Mouse (Mus musculus): ENCODE results near the gene Olfr813. TPM values are rescaled to one million over a fixed set of nuclear protein-coding genes. Genes with fewer than 3 reads are reported as not detected.
"Not testable (repeated sequence)": the region's sequence is repeated elsewhere in the genome, so short reads cannot be mapped to it uniquely, and the experiment has no call there.

The Olfr813 gene
- not detected for total RNA-seq (2021)
- not detected in 2 replicates for polyA plus RNA-seq (2012; rRNA removed)
- long read RNA-seq, result 0 reads

DNA sequence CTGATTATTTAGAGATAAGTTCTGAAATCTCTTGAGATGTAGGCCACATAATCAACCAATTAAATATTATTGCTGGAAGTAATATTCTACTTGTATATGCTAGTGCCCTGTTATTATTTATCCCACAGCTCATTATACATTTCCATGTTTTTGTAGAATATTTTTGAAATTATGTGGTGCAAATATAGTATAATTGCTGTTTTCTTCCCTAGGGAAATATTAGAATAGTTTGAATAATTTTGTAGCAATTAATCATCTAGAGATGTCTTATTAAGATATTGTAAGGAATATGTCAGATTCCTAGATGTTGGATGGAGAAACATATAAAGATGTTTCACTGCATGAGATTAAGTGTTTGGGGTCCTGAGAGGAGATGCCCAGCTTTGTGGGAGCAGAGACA lies at the start of gene Olfr813:
Gene Olfr813 (plus strand): TSS at position 301 of the 400 bp plus-strand sequence.
- Histone ChIP-seq H3K27me3 (ENCODE audit: control insufficient read depth, insufficient read depth, low read length) (no peaks in the 10 kb centered on the region), H3K27ac (no peak within 1 kb of the TSS), H3K9ac (ENCODE audit: low read depth, low read length) (no peak within 1 kb of the TSS), H3K4me1 (ENCODE audit: control insufficient read depth, insufficient read depth, low read length) (no peaks in the 10 kb centered on the region), H3K4me3 (no peak within 1 kb of the TSS), H3K36me3 (ENCODE audit: control insufficient read depth, insufficient read depth, low read length) (no peaks in the 10 kb centered on the region), H3K79me2 (replicated peaks; ENCODE audit: control insufficient read depth, insufficient read depth, low read length) (no peaks in the 10 kb centered on the region)
- no peak for TF ChIP-seq POLR2A (IDR thresholded peaks at IDR 0.05; ENCODE audit: insufficient read depth, low read depth, low read length)
- no peak for TF ChIP-seq EP300 (IDR thresholded peaks at IDR 0.05; ENCODE audit: insufficient read depth, low read depth, low read length)
- no peak for TF ChIP-seq CTCF (IDR thresholded peaks at IDR 0.05)
- intact Hi-C loops (cut with DNase I), result no loop called here
- DNase-seq, result no peak

DNA sequence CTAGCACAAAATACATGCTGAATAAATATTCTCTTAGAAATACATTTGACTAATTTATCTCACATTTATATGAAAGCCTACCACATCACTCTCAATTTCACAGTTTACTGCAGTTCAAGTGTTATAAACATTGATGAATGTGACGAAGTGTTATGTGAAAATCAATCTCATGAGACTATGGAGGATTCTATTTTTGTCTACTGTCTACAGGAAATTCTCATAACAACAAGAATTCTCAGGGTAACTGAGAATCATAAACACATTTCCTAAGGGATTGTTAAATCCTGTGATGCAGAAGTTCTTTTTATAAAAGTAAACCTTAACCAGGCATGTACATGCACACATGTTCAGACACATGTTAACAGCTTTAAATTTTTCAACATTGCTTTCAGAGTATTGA lies 9.2 kb upstream of the Olfr813 start, which contains the start of gene Olfr812:
Gene Olfr812 (minus strand): TSS at position 101 of the 400 bp plus-strand sequence.
- intact Hi-C loops (cut with DNase I), result no loop called here
- no peak within 1 kb of the TSS for H3K27ac ChIP-seq
- 32% methylated on average over 1 of the region's 1 CpGs for WGBS

DNA sequence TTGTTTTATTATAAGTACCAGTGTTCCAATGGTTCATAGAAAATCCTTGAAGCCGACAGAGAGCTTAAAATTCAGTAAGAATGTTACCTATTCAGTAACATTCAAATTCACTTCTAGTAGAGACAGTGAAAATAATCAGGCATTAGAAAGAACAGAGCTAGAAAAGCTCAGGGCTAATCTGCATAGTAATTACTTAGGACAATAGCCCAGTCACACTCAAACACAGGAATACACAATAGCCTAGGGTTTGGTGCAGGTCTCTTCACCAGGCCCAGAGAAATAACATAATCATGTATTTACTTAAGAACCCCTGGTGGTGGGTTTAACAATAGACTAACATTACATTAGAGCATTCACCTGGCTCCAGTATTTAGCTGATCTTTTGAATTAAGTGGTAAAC lies 7.8 kb upstream of the Olfr813 start:
- 78% methylated on average over 1 of the region's 1 CpGs for WGBS
- no peak for TF ChIP-seq EP300 (IDR thresholded peaks at IDR 0.05; ENCODE audit: insufficient read depth, low read depth, low read length)
- no peak for TF ChIP-seq CTCF (IDR thresholded peaks at IDR 0.05)
- TF ChIP-seq POLR2A (IDR thresholded peaks at IDR 0.05; ENCODE audit: insufficient read depth, low read depth, low read length), result no peak
- no peaks in the 10 kb centered on the region for H3K36me3 ChIP-seq (ENCODE audit: control insufficient read depth, insufficient read depth, low read length)

More for the DNA sequence above, 9.2 kb upstream of the Olfr813 start, which contains the start of gene Olfr812:
- H3K4me1 ChIP-seq (ENCODE audit: control insufficient read depth, insufficient read depth, low read length), result no peaks in the 10 kb centered on the region
- no peak within 1 kb of the TSS for H3K9ac ChIP-seq (ENCODE audit: low read depth, low read length)
- no peaks in the 10 kb centered on the region for H3K36me3 ChIP-seq (ENCODE audit: control insufficient read depth, insufficient read depth, low read length)
- DNase-seq, result no peak
- H3K27me3 ChIP-seq (ENCODE audit: control insufficient read depth, insufficient read depth, low read length), result no peaks in the 10 kb centered on the region
- H3K4me3 ChIP-seq, result no peak within 1 kb of the TSS
- TF ChIP-seq EP300 (IDR thresholded peaks at IDR 0.05; ENCODE audit: insufficient read depth, low read depth, low read length), result no peak
- H3K79me2 ChIP-seq (replicated peaks; ENCODE audit: control insufficient read depth, insufficient read depth, low read length), result no peaks in the 10 kb centered on the region

DNA sequence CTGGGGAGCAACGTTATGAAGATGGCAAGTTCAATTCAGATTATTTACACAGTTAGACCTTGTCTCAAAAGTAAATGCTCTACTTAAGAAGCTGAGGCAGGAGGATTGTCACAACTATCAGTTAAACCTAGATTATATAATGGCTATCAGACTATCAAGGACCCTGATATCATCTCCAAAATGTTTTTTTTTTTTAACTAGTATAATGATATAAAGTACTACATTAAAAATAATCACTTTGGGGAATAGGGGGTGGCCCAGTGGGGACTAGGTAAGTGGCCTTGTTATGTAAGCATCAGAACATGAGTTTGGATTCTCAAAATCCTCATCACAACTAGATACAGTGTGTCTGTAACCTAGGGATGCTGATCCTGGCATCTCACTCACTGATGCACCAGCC lies 24.6 kb downstream of the Olfr813 start, which contains the start of gene Olfr814:
Gene Olfr814 (minus strand): TSS at position 101 of the 400 bp plus-strand sequence.
- DNase-seq; intact Hi-C loops (cut with DNase I); H3K27ac ChIP-seq; H3K4me1 ChIP-seq (ENCODE audit: control insufficient read depth, insufficient read depth, low read length); H3K9ac ChIP-seq (ENCODE audit: low read depth, low read length); H3K79me2 ChIP-seq (replicated peaks; ENCODE audit: control insufficient read depth, insufficient read depth, low read length); H3K36me3 ChIP-seq (ENCODE audit: control insufficient read depth, insufficient read depth, low read length); H3K27me3 ChIP-seq (ENCODE audit: control insufficient read depth, insufficient read depth, low read length); H3K4me3 ChIP-seq: not testable (repeated sequence)
- 50% methylated on average over 1 of the region's 1 CpGs for WGBS

More for the DNA sequence above, 7.8 kb upstream of the Olfr813 start:
- intact Hi-C loops (cut with DNase I), result no loop called here
- no peak for DNase-seq
- Histone ChIP-seq H3K27ac (no peak overlapping the region), H3K27me3 (ENCODE audit: control insufficient read depth, insufficient read depth, low read length) (no peaks in the 10 kb centered on the region), H3K4me1 (ENCODE audit: control insufficient read depth, insufficient read depth, low read length) (no peaks in the 10 kb centered on the region), H3K79me2 (replicated peaks; ENCODE audit: control insufficient read depth, insufficient read depth, low read length) (no peaks in the 10 kb centered on the region), H3K9ac (ENCODE audit: low read depth, low read length) (no peak overlapping the region), H3K4me3 (no peak overlapping the region)

DNA sequence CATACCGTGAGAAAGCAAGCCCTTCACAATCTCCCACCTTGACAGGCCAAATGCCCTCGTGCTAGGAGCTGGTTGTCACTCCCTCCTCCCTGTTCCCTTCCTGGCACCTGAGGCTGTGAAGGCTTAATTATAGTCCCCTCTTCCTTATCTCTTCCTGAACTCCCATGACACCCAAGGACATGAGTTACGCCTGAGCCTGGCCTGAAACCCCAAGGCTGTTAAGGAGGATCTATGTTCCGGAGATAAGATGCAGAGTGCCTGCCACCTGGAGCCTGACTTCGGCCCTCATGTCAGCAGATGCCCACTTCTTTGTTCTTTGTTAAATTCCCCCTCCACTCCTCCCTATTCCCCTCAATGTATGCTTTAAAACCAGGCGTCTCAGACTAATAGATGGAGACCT lies 30.3 kb downstream of the Olfr813 start:
- intact Hi-C loops (cut with DNase I); H3K27ac ChIP-seq; H3K4me1 ChIP-seq (ENCODE audit: control insufficient read depth, insufficient read depth, low read length); H3K9ac ChIP-seq (ENCODE audit: low read depth, low read length); H3K36me3 ChIP-seq (ENCODE audit: control insufficient read depth, insufficient read depth, low read length); H3K27me3 ChIP-seq (ENCODE audit: control insufficient read depth, insufficient read depth, low read length); H3K79me2 ChIP-seq (replicated peaks; ENCODE audit: control insufficient read depth, insufficient read depth, low read length); H3K4me3 ChIP-seq; DNase-seq: not testable (repeated sequence)
- 47% methylated on average over 6 of the region's 6 CpGs for WGBS

DNA sequence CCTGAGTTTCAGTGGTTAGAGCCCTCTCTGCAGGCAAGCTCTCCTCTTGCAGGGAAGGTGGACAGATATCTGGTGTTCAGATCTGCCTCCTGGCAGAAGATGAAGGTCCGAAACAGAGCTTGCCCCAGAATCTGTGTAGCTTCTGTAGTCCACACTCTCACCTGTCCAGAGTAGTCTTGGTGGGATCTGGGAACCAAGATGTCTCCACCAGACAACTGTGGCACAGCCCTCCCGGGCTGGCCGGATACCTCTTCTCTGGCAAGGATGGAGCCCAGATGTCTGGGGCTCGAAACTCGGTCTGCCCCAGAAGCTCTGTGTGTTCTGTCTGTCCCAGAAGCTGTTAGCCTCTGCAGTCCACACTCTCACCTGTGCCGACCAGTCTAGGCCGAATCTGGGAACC lies 30.8 kb downstream of the Olfr813 start:
- TF ChIP-seq CTCF (IDR thresholded peaks at IDR 0.05), result no peak
- no peak for TF ChIP-seq EP300 (IDR thresholded peaks at IDR 0.05; ENCODE audit: insufficient read depth, low read depth, low read length)
- TF ChIP-seq POLR2A (IDR thresholded peaks at IDR 0.05; ENCODE audit: insufficient read depth, low read depth, low read length), result no peak
- no peak for DNase-seq
- Histone ChIP-seq H3K4me3 (no peak overlapping the region), H3K4me1 (ENCODE audit: control insufficient read depth, insufficient read depth, low read length) (no peaks in the 10 kb centered on the region), H3K27me3 (ENCODE audit: control insufficient read depth, insufficient read depth, low read length) (no peaks in the 10 kb centered on the region), H3K79me2 (replicated peaks; ENCODE audit: control insufficient read depth, insufficient read depth, low read length) (no peaks in the 10 kb centered on the region), H3K36me3 (ENCODE audit: control insufficient read depth, insufficient read depth, low read length) (no peaks in the 10 kb centered on the region), H3K9ac (ENCODE audit: low read depth, low read length) (no peak overlapping the region), H3K27ac (no peak overlapping the region)
- WGBS, result 82% methylated on average over 7 of the region's 7 CpGs
- intact Hi-C loops (cut with DNase I), result no loop called here

DNA sequence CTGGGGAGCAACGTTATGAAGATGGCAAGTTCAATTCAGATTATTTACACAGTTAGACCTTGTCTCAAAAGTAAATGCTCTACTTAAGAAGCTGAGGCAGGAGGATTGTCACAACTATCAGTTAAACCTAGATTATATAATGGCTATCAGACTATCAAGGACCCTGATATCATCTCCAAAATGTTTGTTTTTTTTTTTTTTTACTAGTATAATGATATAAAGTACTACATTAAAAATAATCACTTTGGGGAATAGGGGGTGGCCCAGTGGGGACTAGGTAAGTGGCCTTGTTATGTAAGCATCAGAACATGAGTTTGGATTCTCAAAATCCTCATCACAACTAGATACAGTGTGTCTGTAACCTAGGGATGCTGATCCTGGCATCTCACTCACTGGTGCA lies 50.6 kb downstream of the Olfr813 start, which contains the start of gene Olfr815:
Gene Olfr815 (minus strand): TSS at position 101 of the 400 bp plus-strand sequence.
- DNase-seq, result not testable (repeated sequence)

More for the DNA sequence above, 50.6 kb downstream of the Olfr813 start, which contains the start of gene Olfr815:
- H3K27me3 ChIP-seq (ENCODE audit: control insufficient read depth, insufficient read depth, low read length); H3K27ac ChIP-seq; H3K4me3 ChIP-seq; H3K9ac ChIP-seq (ENCODE audit: low read depth, low read length); intact Hi-C loops (cut with DNase I); H3K36me3 ChIP-seq (ENCODE audit: control insufficient read depth, insufficient read depth, low read length); H3K79me2 ChIP-seq (replicated peaks; ENCODE audit: control insufficient read depth, insufficient read depth, low read length); H3K4me1 ChIP-seq (ENCODE audit: control insufficient read depth, insufficient read depth, low read length): not testable (repeated sequence)
- WGBS, result 47% methylated on average over 1 of the region's 1 CpGs

Other genes starting within 250 kb of the Olfr813 start
- gene Olfr796, start 242.8 kb upstream of the Olfr813 start, total RNA-seq (2021), result not detected
- not detected in 2 replicates for gene Olfr796, start 242.8 kb upstream of the Olfr813 start, polyA plus RNA-seq (2012; rRNA removed)
- not detected for gene Olfr798, start 227.4 kb upstream of the Olfr813 start, total RNA-seq (2021)
- not detected in 2 replicates for gene Olfr798, start 227.4 kb upstream of the Olfr813 start, polyA plus RNA-seq (2012; rRNA removed)
- not detected for gene Olfr799, start 217.9 kb upstream of the Olfr813 start, total RNA-seq (2021)
- not detected in 2 replicates for gene Olfr799, start 217.9 kb upstream of the Olfr813 start, polyA plus RNA-seq (2012; rRNA removed)
- gene Olfr800, start 197.7 kb upstream of the Olfr813 start, total RNA-seq (2021), result not detected
- not detected in 2 replicates for gene Olfr800, start 197.7 kb upstream of the Olfr813 start, polyA plus RNA-seq (2012; rRNA removed)
- gene Olfr801, start 181.5 kb upstream of the Olfr813 start, total RNA-seq (2021), result not detected
- not detected in 2 replicates for gene Olfr801, start 181.5 kb upstream of the Olfr813 start, polyA plus RNA-seq (2012; rRNA removed)
- gene Olfr802, start 167.2 kb upstream of the Olfr813 start, total RNA-seq (2021), result not detected
- not detected in 2 replicates for gene Olfr802, start 167.2 kb upstream of the Olfr813 start, polyA plus RNA-seq (2012; rRNA removed)
- gene Olfr803, start 161.1 kb upstream of the Olfr813 start, total RNA-seq (2021), result not detected
- gene Olfr803, start 161.1 kb upstream of the Olfr813 start, polyA plus RNA-seq (2012; rRNA removed), result not detected in 2 replicates
- not detected for gene Olfr804, start 152.2 kb upstream of the Olfr813 start, total RNA-seq (2021)
- not detected in 2 replicates for gene Olfr804, start 152.2 kb upstream of the Olfr813 start, polyA plus RNA-seq (2012; rRNA removed)
- not detected for gene Olfr805, start 126.0 kb upstream of the Olfr813 start, total RNA-seq (2021)
- not detected in 2 replicates for gene Olfr805, start 126.0 kb upstream of the Olfr813 start, polyA plus RNA-seq (2012; rRNA removed)
- not detected for gene Olfr806, start 113.4 kb upstream of the Olfr813 start, total RNA-seq (2021)
- gene Olfr806, start 113.4 kb upstream of the Olfr813 start, polyA plus RNA-seq (2012; rRNA removed), result not detected in 2 replicates
- not detected for gene Olfr807, start 97.6 kb upstream of the Olfr813 start, total RNA-seq (2021)
- not detected in 2 replicates for gene Olfr807, start 97.6 kb upstream of the Olfr813 start, polyA plus RNA-seq (2012; rRNA removed)
- gene Olfr808, start 89.9 kb upstream of the Olfr813 start, total RNA-seq (2021), result not detected
- gene Olfr808, start 89.9 kb upstream of the Olfr813 start, polyA plus RNA-seq (2012; rRNA removed), result not detected in 2 replicates
- gene Olfr809, start 80.7 kb upstream of the Olfr813 start, total RNA-seq (2021), result not detected
- not detected in 2 replicates for gene Olfr809, start 80.7 kb upstream of the Olfr813 start, polyA plus RNA-seq (2012; rRNA removed)
- not detected for gene Olfr810, start 60.5 kb upstream of the Olfr813 start, total RNA-seq (2021)
- gene Olfr810, start 60.5 kb upstream of the Olfr813 start, polyA plus RNA-seq (2012; rRNA removed), result not detected in 2 replicates
- not detected for gene Olfr811, start 51.0 kb upstream of the Olfr813 start, total RNA-seq (2021)
- gene Olfr811, start 51.0 kb upstream of the Olfr813 start, polyA plus RNA-seq (2012; rRNA removed), result not detected in 2 replicates
- not detected for gene Olfr812, start 9.3 kb upstream of the Olfr813 start, total RNA-seq (2021)
- gene Olfr812, start 9.3 kb upstream of the Olfr813 start, polyA plus RNA-seq (2012; rRNA removed), result not detected in 2 replicates
- gene Olfr814, start 24.5 kb downstream of the Olfr813 start, total RNA-seq (2021), result not detected
- not detected in 2 replicates for gene Olfr814, start 24.5 kb downstream of the Olfr813 start, polyA plus RNA-seq (2012; rRNA removed)
- not detected for gene Olfr815, start 50.5 kb downstream of the Olfr813 start, total RNA-seq (2021)
- not detected in 2 replicates for gene Olfr815, start 50.5 kb downstream of the Olfr813 start, polyA plus RNA-seq (2012; rRNA removed)
- not detected for gene Olfr816, start 60.2 kb downstream of the Olfr813 start, total RNA-seq (2021)
- not detected in 2 replicates for gene Olfr816, start 60.2 kb downstream of the Olfr813 start, polyA plus RNA-seq (2012; rRNA removed)
- gene Olfr818, start 93.7 kb downstream of the Olfr813 start, total RNA-seq (2021), result not detected
- gene Olfr818, start 93.7 kb downstream of the Olfr813 start, polyA plus RNA-seq (2012; rRNA removed), result not detected in 2 replicates
- not detected for gene Olfr819, start 111.9 kb downstream of the Olfr813 start, total RNA-seq (2021)
- not detected in 2 replicates for gene Olfr819, start 111.9 kb downstream of the Olfr813 start, polyA plus RNA-seq (2012; rRNA removed)
- not detected for gene Olfr247, start 120.8 kb downstream of the Olfr813 start, total RNA-seq (2021)
- gene Olfr247, start 120.8 kb downstream of the Olfr813 start, polyA plus RNA-seq (2012; rRNA removed), result not detected in 2 replicates
- gene Gm10310, start 129.7 kb downstream of the Olfr813 start, total RNA-seq (2021), result not detected
- gene Gm10310, start 129.7 kb downstream of the Olfr813 start, polyA plus RNA-seq (2012; rRNA removed), result not detected in 2 replicates
- gene Olfr820, start 157.3 kb downstream of the Olfr813 start, total RNA-seq (2021), result not detected
- gene Olfr820, start 157.3 kb downstream of the Olfr813 start, polyA plus RNA-seq (2012; rRNA removed), result not detected in 2 replicates
- gene Olfr821, start 175.0 kb downstream of the Olfr813 start, total RNA-seq (2021), result not detected
- gene Olfr821, start 175.0 kb downstream of the Olfr813 start, polyA plus RNA-seq (2012; rRNA removed), result not detected in 2 replicates
- not detected for gene Olfr822, start 215.8 kb downstream of the Olfr813 start, total RNA-seq (2021)
- not detected in 2 replicates for gene Olfr822, start 215.8 kb downstream of the Olfr813 start, polyA plus RNA-seq (2012; rRNA removed)